Mouse (Mus musculus) forebrain, embryonic 14.5 days (tissue): ENCODE data around the gene A230072I06Rik. TPM values are rescaled to one million over a fixed set of nuclear protein-coding genes. Genes with fewer than 3 reads are reported as not detected.

Experiments
- ATAC-seq: fragments of 200-750 bp; cut with Nextera tagmentation; 2 replicates; pipeline ENCODE4 v1.8.0; 2017; ENCODE audit warnings: mild to moderate bottlenecking, moderate library complexity
- DNase-seq: peaks from one replicate; pipeline ENCODE4 v3.0.0-alpha.2; 2015; ENCODE audit warnings: low spot score
- H3K27ac ChIP-seq: fragments of 300-500 bp; sonication (generic); 2 replicates; pipeline ENCODE4 v1.5.1; 2014; ENCODE audit warnings: low read depth, mild to moderate bottlenecking, control low read depth, low read length, moderate library complexity
- H3K27me3 ChIP-seq: fragments of 300-500 bp; sonication (generic); replicated peaks from 2 replicates; pipeline ENCODE4 v1.6.1; 2014; ENCODE audit warnings: low read length, control low read depth, mixed read lengths; ENCODE audit not compliant: control insufficient read depth, insufficient read depth
- H3K36me3 ChIP-seq: fragments of 300-500 bp; sonication (generic); 2 replicates; pipeline ENCODE4 v1.6.1; 2014; ENCODE audit warnings: low read length, control low read depth; ENCODE audit not compliant: control insufficient read depth, insufficient read depth
- H3K4me1 ChIP-seq: fragments of 300-500 bp; sonication (generic); 2 replicates; pipeline ENCODE4 v1.6.1; 2014; ENCODE audit warnings: antibody characterized with exemption, low read length, control low read depth; ENCODE audit not compliant: control insufficient read depth, insufficient read depth
- H3K4me2 ChIP-seq: fragments of 300-500 bp; sonication (generic); 2 replicates; pipeline ENCODE4 v1.6.1; 2014; ENCODE audit warnings: mild to moderate bottlenecking, control low read depth, low read length
- H3K4me3 ChIP-seq: fragments of 300-500 bp; sonication (generic); 2 replicates; pipeline ENCODE4 v1.5.1; 2014; ENCODE audit warnings: low read depth, low read length, control low read depth
- H3K9ac ChIP-seq: fragments of 300-500 bp; sonication (generic); 2 replicates; pipeline ENCODE4 v1.6.1; 2014; ENCODE audit warnings: mild to moderate bottlenecking, low read length, control low read depth, moderate library complexity
- H3K9me3 ChIP-seq: fragments of 300-500 bp; sonication (generic); replicated peaks from 2 replicates; pipeline ENCODE4 v1.6.1; 2016; ENCODE audit warnings: low read length, control low read depth, mixed read lengths; ENCODE audit not compliant: control insufficient read depth
- WGBS: fragments of 180-500 bp; shearing (Covaris S2); extraction: QIAGEN DNeasy Blood & Tissue Kit; methylation state at CpG from one replicate; pipeline ENCODE4 v1.1.7; 2014; 5-methylcytosine and 5-hydroxymethylcytosine counted together
- polyA plus RNA-seq: library from polyadenylated mRNA; unstranded; fragments of >200 nt; fragmentation: Nextera tagmentation; extraction: Ambion mirVana; gene quantifications from 2 replicates; pipeline ENCODE4 v1.2.1, GENCODE M21; 2014

Gene A230072I06Rik
- polyA plus RNA-seq, 1 experiment from 2014 or later: not detected

GRCm38 (mm10) chr8:12267863-12268262 is 10.8 kb upstream of the A230072I06Rik start:
- Histone ChIP-seq H3K27ac (no peak overlapping the region), H3K27me3 (no peaks in the 10 kb centered on the region), H3K4me1 (no peaks in the 10 kb centered on the region; the same call in 1 of the 2 replicates), H3K4me3 (no peak overlapping the region), H3K9me3 (no peaks in the 10 kb centered on the region), H3K36me3 (no peaks in the 10 kb centered on the region), H3K9ac (no peak overlapping the region), H3K4me2 (no peak overlapping the region)
- 23% methylated on average over 5 of the region's 5 CpGs for WGBS
- DNase-seq: no peak
- no peak for ATAC-seq

- Histone ChIP-seq H3K4me1 (no peaks in the 10 kb centered on the region; the same call in 1 of the 2 replicates), H3K36me3 (no peaks in the 10 kb centered on the region), H3K9me3 (no peaks in the 10 kb centered on the region), H3K27me3 (no peaks in the 10 kb centered on the region), H3K4me3 (no peak overlapping the region), H3K9ac (no peak overlapping the region), H3K4me2 (no peak overlapping the region), H3K27ac (no peak overlapping the region)
- ATAC-seq (peak; percentile 23; the same call in 1 of the 2 replicates), DNase-seq (peak; percentile 22)
- WGBS: 26% methylated on average over 14 of the region's 14 CpGs
Measured at GRCm38 (mm10) chr8:12268306-12268829, 10.3 kb upstream of the A230072I06Rik start.

- Histone ChIP-seq H3K4me3 (no peak overlapping the region), H3K9me3 (no peaks in the 10 kb centered on the region), H3K4me1 (peaks cover 27% of the 10 kb centered on the region), H3K4me2 (no peak overlapping the region), H3K9ac (no peak overlapping the region), H3K27ac (no peak overlapping the region; the same call in 1 of the 2 replicates), H3K27me3 (no peaks in the 10 kb centered on the region), H3K36me3 (no peaks in the 10 kb centered on the region)
- DNase-seq: peak; percentile 24
- ATAC-seq: no peak
- 70% methylated on average over 13 of the region's 13 CpGs for WGBS
Measured at GRCm38 (mm10) chr8:12279482-12280192, 1.0 kb downstream of the A230072I06Rik start.

- no peaks in the 10 kb centered on the region for H3K36me3 ChIP-seq
- peak overlapping the region; percentile 32 for H3K9ac ChIP-seq
- peaks cover 27% of the 10 kb centered on the region for H3K4me1 ChIP-seq
- H3K27me3 ChIP-seq: no peaks in the 10 kb centered on the region
- H3K9me3 ChIP-seq: no peaks in the 10 kb centered on the region
- DNase-seq (peak; percentile 79), ATAC-seq (peak; percentile 65)
- peak overlapping the region; percentile 60 for H3K27ac ChIP-seq
- no peak overlapping the region for H3K4me2 ChIP-seq
- WGBS: 48% methylated on average over 22 of the region's 22 CpGs
- no peak overlapping the region for H3K4me3 ChIP-seq
Measured at GRCm38 (mm10) chr8:12282128-12282527, 3.5 kb downstream of the A230072I06Rik start.

GRCm38 (mm10) chr8:12290551-12290950 is 11.9 kb downstream of the A230072I06Rik start:
- ATAC-seq (no peak), DNase-seq (no peak)
- Histone ChIP-seq H3K9ac (no peak overlapping the region), H3K9me3 (no peaks in the 10 kb centered on the region), H3K4me1 (no peaks in the 10 kb centered on the region), H3K4me3 (no peak overlapping the region), H3K27ac (no peak overlapping the region), H3K27me3 (no peaks in the 10 kb centered on the region), H3K4me2 (no peak overlapping the region), H3K36me3 (no peaks in the 10 kb centered on the region)

GRCm38 (mm10) chr8:12298326-12298950 is 19.8 kb downstream of the A230072I06Rik start:
- no peak overlapping the region for H3K9ac ChIP-seq
- H3K4me3 ChIP-seq: no peak overlapping the region
- no peak overlapping the region for H3K4me2 ChIP-seq
- peaks cover 12% of the 10 kb centered on the region; the same call in 1 of the 2 replicates for H3K4me1 ChIP-seq
- WGBS: 42% methylated on average over 10 of the region's 10 CpGs
- ATAC-seq (peak; percentile 67), DNase-seq (peak; percentile 78)
- no peaks in the 10 kb centered on the region for H3K9me3 ChIP-seq
- no peak overlapping the region for H3K27ac ChIP-seq
- H3K27me3 ChIP-seq: no peaks in the 10 kb centered on the region
- H3K36me3 ChIP-seq: no peaks in the 10 kb centered on the region

GRCm38 (mm10) chr8:12301998-12302397 is 23.4 kb downstream of the A230072I06Rik start:
- no peak for ATAC-seq
- WGBS: 54% methylated on average over 14 of the region's 14 CpGs
- Histone ChIP-seq H3K36me3 (no peaks in the 10 kb centered on the region), H3K9ac (no peak overlapping the region), H3K4me3 (no peak overlapping the region), H3K4me2 (no peak overlapping the region), H3K27me3 (no peaks in the 10 kb centered on the region), H3K4me1 (peaks cover 12% of the 10 kb centered on the region; the same call in 1 of the 2 replicates), H3K9me3 (no peaks in the 10 kb centered on the region), H3K27ac (0 out of 2 replicates have a peak overlapping the region, but pooled peaks have one; percentile 49)
- DNase-seq: peak; percentile 41

GRCm38 (mm10) chr8:12312975-12313734 is 34.5 kb downstream of the A230072I06Rik start:
- Histone ChIP-seq H3K4me1 (peaks cover 24% of the 10 kb centered on the region), H3K27me3 (peaks cover 22% of the 10 kb centered on the region), H3K27ac (no peak overlapping the region), H3K9ac (no peak overlapping the region), H3K9me3 (no peaks in the 10 kb centered on the region), H3K4me2 (no peak overlapping the region), H3K36me3 (no peaks in the 10 kb centered on the region), H3K4me3 (no peak overlapping the region)
- DNase-seq (peak; percentile 43), ATAC-seq (peak; percentile 37; the same call in 1 of the 2 replicates)
- 20% methylated on average over 16 of the region's 16 CpGs for WGBS
